ENCODE assay signal across 8 mouse cellular contexts in genomic region chr3:103916205-103916838, GRCm38 (mm10). TPM values are rescaled to one million over a fixed set of nuclear protein-coding genes. Genes with fewer than 3 reads are reported as not detected.
DNase-seq lines count a peak whose midpoint lies in the region; ATAC-seq and TF ChIP-seq lines count a peak whose summit lies in the region.

No protein-coding gene starts in this region.

- dilution Hi-C loops in CH12.LX (cut with MboI; ENCODE audit: extremely low pct_ligation_motif_present, extremely low pct_unique_long_range_greater_than_20kb, low sequenced_read_pairs), result no loop called here

- H3K27me3 ChIP-seq in CH12.LX (replicated peaks), result no peaks in the 10 kb centered on the region
- H3K27me3 ChIP-seq in liver, embryonic 11.5 days (replicated peaks; ENCODE audit: control insufficient read depth, insufficient read depth, low read length), result no peaks in the 10 kb centered on the region
- no peaks in the 10 kb centered on the region for H3K27me3 ChIP-seq in neural tube, embryonic 15.5 days (replicated peaks)

- peak overlapping the region; percentile 89; the same call in 1 of the 2 replicates for H3K4me2 ChIP-seq in CH12.LX (ENCODE audit: insufficient read depth, low read depth, poor library complexity, severe bottlenecking)
- peak overlapping the region; percentile 68 for H3K4me2 ChIP-seq in liver, embryonic 11.5 days
- peak overlapping the region; percentile 70 for H3K4me2 ChIP-seq in neural tube, embryonic 15.5 days

- peak overlapping the region; percentile 94 for H3K9ac ChIP-seq in CH12.LX (ENCODE audit: insufficient read depth, low read depth)
- peak overlapping the region; percentile 46; the same call in 1 of the 2 replicates for H3K9ac ChIP-seq in liver, embryonic 11.5 days (ENCODE audit: low read depth, low read length)
- H3K9ac ChIP-seq in neural tube, embryonic 15.5 days (replicated peaks), result peak overlapping the region; percentile 41

- no peak for TF ChIP-seq CTCF in CH12.LX (conservative IDR thresholded peaks at IDR 0.05 in 1 of 2, IDR thresholded peaks at IDR 0.05 in 1 of 2; ENCODE audit: low read depth in 2 of 2, low read length in 2 of 2)

- H3K4me3 ChIP-seq in CH12.LX (replicated peaks in 1 of 3; ENCODE audit: low read depth in 2 of 3, low read length in 2 of 3, poor library complexity in 1 of 3), result peak overlapping the region; percentile 70 to 93 (median 92)
- H3K4me3 ChIP-seq in liver, embryonic 11.5 days (ENCODE audit: low read depth, low read length), result peak overlapping the region; percentile 98
- peak overlapping the region; percentile 35 for H3K4me3 ChIP-seq in neural tube, embryonic 15.5 days (replicated peaks)

- peak; percentile 52; the same call in 1 of the 2 replicates for TF ChIP-seq POLR2A in CH12.LX (IDR thresholded peaks at IDR 0.05; ENCODE audit: low read depth, low read length)

- peaks cover 2 to 17% of the 10 kb centered on the region in 2 experiments; a peak in 3 of 4 replicates for H3K4me1 ChIP-seq in CH12.LX (ENCODE audit: control insufficient read depth in 1 of 2, insufficient read depth in 2 of 2)
- peaks cover 16% of the 10 kb centered on the region for H3K4me1 ChIP-seq in liver, embryonic 11.5 days (replicated peaks; ENCODE audit: control insufficient read depth, insufficient read depth, low read length)
- peaks cover 16% of the 10 kb centered on the region for H3K4me1 ChIP-seq in neural tube, embryonic 15.5 days

- no peaks in the 10 kb centered on the region for H3K9me3 ChIP-seq in CH12.LX (replicated peaks; ENCODE audit: low read length)
- no peaks in the 10 kb centered on the region for H3K9me3 ChIP-seq in liver, embryonic 11.5 days (ENCODE audit: control insufficient read depth, low read length)
- H3K9me3 ChIP-seq in neural tube, embryonic 15.5 days (replicated peaks), result no peaks in the 10 kb centered on the region

- TF ChIP-seq EP300 in CH12.LX (IDR thresholded peaks at IDR 0.05; ENCODE audit: low read length), result peak; percentile 77

- in situ Hi-C loops in CH12.LX (cut with MboI; ENCODE audit: low pct_ligation_motif_present, low pct_unique_long_range_greater_than_20kb, low sequenced_read_pairs), result no loop called here

- 31% methylated on average over 5 of the region's 5 CpGs for WGBS in liver, embryonic 11.5 days
- 22% methylated on average over 5 of the region's 5 CpGs for WGBS in neural tube, embryonic 15.5 days

- peak; percentile 30 for ATAC-seq in granulocyte monocyte progenitor cell, adult 5-6 weeks (replicated peaks; ENCODE audit: poor library complexity, severe bottlenecking)
- ATAC-seq in liver, embryonic 11.5 days (replicated peaks; ENCODE audit: low FRiP score), result no peak
- no peak for ATAC-seq in neural tube, embryonic 15.5 days (ENCODE audit: low FRiP score)

- peak; percentile 17 to 19 for DNase-seq in adrenal gland, postnatal 36 days
- no peak for DNase-seq in adrenal gland, postnatal 10 days
- peak; percentile 86 for DNase-seq in CH12.LX (ENCODE audit: extremely low read depth)
- DNase-seq in liver, embryonic 11.5 days (ENCODE audit: low spot score), result no peak
- no peak for DNase-seq in ovary, adult 18-20 months (ENCODE audit: low spot score)
- DNase-seq in urinary bladder, postnatal 4 days (ENCODE audit: low spot score in 2 of 2), result no peak

- peaks cover 0 to 15% of the 10 kb centered on the region in 2 experiments for H3K36me3 ChIP-seq in CH12.LX (replicated peaks in 1 of 2; ENCODE audit: control insufficient read depth in 1 of 2, insufficient read depth in 1 of 2, low read length in 1 of 2)
- no peaks in the 10 kb centered on the region for H3K36me3 ChIP-seq in liver, embryonic 11.5 days (ENCODE audit: control insufficient read depth, insufficient read depth, low read length)
- no peaks in the 10 kb centered on the region for H3K36me3 ChIP-seq in neural tube, embryonic 15.5 days

- TF ChIP-seq RAD21 in CH12.LX (IDR thresholded peaks at IDR 0.05; ENCODE audit: low read depth, low read length), result no peak; the same call in 1 of the 2 replicates

- H3K27ac ChIP-seq in CH12.LX (ENCODE audit: insufficient read depth, low read depth), result peak overlapping the region; percentile 41; the same call in 1 of the 2 replicates
- H3K27ac ChIP-seq in liver, embryonic 11.5 days (ENCODE audit: low read depth, low read length), result no peak overlapping the region
- H3K27ac ChIP-seq in neural tube, embryonic 15.5 days (replicated peaks), result no peak overlapping the region

- peaks cover 48% of the 10 kb centered on the region for H3K79me2 ChIP-seq in CH12.LX (replicated peaks; ENCODE audit: control insufficient read depth, extremely low read depth, insufficient read depth, poor library complexity, severe bottlenecking)

TF ChIP-seq in CH12.LX, 34 proteins besides CTCF, POLR2A, EP300 and RAD21:
- TF ChIP-seq USF1 (IDR thresholded peaks at IDR 0.05; ENCODE audit: low read depth, low read length) (no peak), TBP (conservative IDR thresholded peaks at IDR 0.05; ENCODE audit: low read depth, low read length) (peak; percentile 72; the same call in 1 of the 2 replicates), ETS1 (conservative IDR thresholded peaks at IDR 0.05; ENCODE audit: low read depth, low read length) (peak; percentile 62), MAFK (IDR thresholded peaks at IDR 0.05; ENCODE audit: insufficient replicate concordance, low read length) (no peak), GABPA (IDR thresholded peaks at IDR 0.05; ENCODE audit: insufficient replicate concordance, low read depth, low read length) (no peak), MAX (IDR thresholded peaks at IDR 0.05; ENCODE audit: low read length) (peak; percentile 97), ZC3H11A (IDR thresholded peaks at IDR 0.05; ENCODE audit: low read depth, low read length) (no peak), MYC (IDR thresholded peaks at IDR 0.05; ENCODE audit: low read depth, low read length) (peak; percentile 99), MXI1 (IDR thresholded peaks at IDR 0.05; ENCODE audit: low read depth, low read length) (peak; percentile 99), BHLHE40 (IDR thresholded peaks at IDR 0.05; ENCODE audit: low read depth, low read length) (peak; percentile 96), TCF12 (IDR thresholded peaks at IDR 0.05; ENCODE audit: low read depth, low read length) (peak; percentile 34; the same call in 1 of the 2 replicates), RCOR1 (conservative IDR thresholded peaks at IDR 0.05; ENCODE audit: low read depth, low read length) (0 out of 2 replicates have a peak, but pooled peaks have one; percentile 20), IRF4 (IDR thresholded peaks at IDR 0.05; ENCODE audit: low read depth, low read length) (peak; percentile 94), SIN3A (IDR thresholded peaks at IDR 0.05; ENCODE audit: low read length) (peak; percentile 98), USF2 (conservative IDR thresholded peaks at IDR 0.05; ENCODE audit: low read depth, low read length) (no peak; the same call in 1 of the 2 replicates), MEF2A (IDR thresholded peaks at IDR 0.05; ENCODE audit: borderline replicate concordance, low read depth, low read length) (peak; percentile 11; the same call in 1 of the 2 replicates), JUN (IDR thresholded peaks at IDR 0.05; ENCODE audit: insufficient read depth, low read depth, low read length) (no peak), HCFC1 (IDR thresholded peaks at IDR 0.05; ENCODE audit: low read depth, low read length) (peak; percentile 23; the same call in 1 of the 2 replicates), MAZ (IDR thresholded peaks at IDR 0.05; ENCODE audit: low read depth, low read length) (0 out of 2 replicates have a peak, but pooled peaks have one; percentile 30), NELFE (IDR thresholded peaks at IDR 0.05; ENCODE audit: low read depth, low read length) (0 out of 2 replicates have a peak, but pooled peaks have one; percentile 12), ELF1 (IDR thresholded peaks at IDR 0.05; ENCODE audit: low read depth, low read length) (peak; percentile 54)

RNA-seq across cellular contexts. Expression of gene Rsbn1, which starts 2.4 kb away (rescaled TPM):
- 10 to 100 TPM; 16.0 to 18.4 TPM for total RNA-seq in adrenal gland, postnatal 36 days (2021)
- 10 to 100 TPM; 16.0 to 17.7 TPM for total RNA-seq in adrenal gland, postnatal 10 days (2021)
- total RNA-seq in CH12.LX (2012; rRNA removed) (13.0 and 13.4 TPM in 2 replicates), CH12.LX (2014; rRNA removed) (19.6 and 23.5 TPM in 2 replicates)
- polyA plus RNA-seq in CH12.LX (2012; ENCODE audit: insufficient read length, low read depth), result 13.8 and 14.5 TPM in 2 replicates
- total RNA-seq in granulocyte monocyte progenitor cell, adult 5-6 weeks (2014; fragmentation: Nextera tagmentation), result 30.6 and 37.7 TPM in 2 replicates
- 59.6 and 63.9 TPM in 2 replicates for total RNA-seq in granulocyte monocyte progenitor cell, adult 5-6 weeks (2017)
- 11.0 and 11.6 TPM in 2 replicates for polyA plus RNA-seq in liver, embryonic 11.5 days (2014; fragmentation: Nextera tagmentation; extraction: Ambion mirVana)
- polyA plus RNA-seq in neural tube, embryonic 15.5 days (2015; fragmentation: Nextera tagmentation; extraction: Ambion mirVana), result 17.3 and 18.7 TPM in 2 replicates

RNA-seq across cellular contexts. Expression of gene Phtf1, which starts 51.6 kb away (rescaled TPM):
- total RNA-seq in adrenal gland, postnatal 36 days (2021), result 10 to 100 TPM; 18.7 to 20.8 TPM
- 10 to 100 TPM; 16.4 to 19.4 TPM for total RNA-seq in adrenal gland, postnatal 10 days (2021)
- total RNA-seq in CH12.LX (2012; rRNA removed) (21.2 and 27.3 TPM in 2 replicates), CH12.LX (2014; rRNA removed) (37.1 and 42.0 TPM in 2 replicates)
- polyA plus RNA-seq in CH12.LX (2012; ENCODE audit: insufficient read length, low read depth), result 41.2 and 42.4 TPM in 2 replicates
- 13.8 and 17.9 TPM in 2 replicates for total RNA-seq in granulocyte monocyte progenitor cell, adult 5-6 weeks (2014; fragmentation: Nextera tagmentation)
- 26.1 and 33.4 TPM in 2 replicates for total RNA-seq in granulocyte monocyte progenitor cell, adult 5-6 weeks (2017)
- polyA plus RNA-seq in liver, embryonic 11.5 days (2014; fragmentation: Nextera tagmentation; extraction: Ambion mirVana), result 19.7 and 20.8 TPM in 2 replicates
- polyA plus RNA-seq in neural tube, embryonic 15.5 days (2015; fragmentation: Nextera tagmentation; extraction: Ambion mirVana), result 21.8 and 22.8 TPM in 2 replicates

RNA-seq across cellular contexts. Expression of gene Ptpn22, which starts 56.7 kb away (rescaled TPM):
- total RNA-seq in adrenal gland, postnatal 36 days (2021), result 1 to 10 TPM; 1.4 to 1.7 TPM
- 1 to 10 TPM; 2.6 to 3.2 TPM for total RNA-seq in adrenal gland, postnatal 10 days (2021)
- total RNA-seq in CH12.LX (2012; rRNA removed) (21.9 and 26.7 TPM in 2 replicates), CH12.LX (2014; rRNA removed) (46.9 and 49.7 TPM in 2 replicates)
- polyA plus RNA-seq in CH12.LX (2012; ENCODE audit: insufficient read length, low read depth), result 67.9 and 90.9 TPM in 2 replicates
- total RNA-seq in granulocyte monocyte progenitor cell, adult 5-6 weeks (2014; fragmentation: Nextera tagmentation), result 69.0 and 80.1 TPM in 2 replicates
- 42.2 and 65.5 TPM in 2 replicates for total RNA-seq in granulocyte monocyte progenitor cell, adult 5-6 weeks (2017)
- polyA plus RNA-seq in liver, embryonic 11.5 days (2014; fragmentation: Nextera tagmentation; extraction: Ambion mirVana), result 0.96 and 1.7 TPM in 2 replicates
- polyA plus RNA-seq in neural tube, embryonic 15.5 days (2015; fragmentation: Nextera tagmentation; extraction: Ambion mirVana), result 0.33 and 5.6 TPM in 2 replicates

Comparison
In these comparisons a context has a peak if more than half of its experiments do, and no peak if none do; other contexts are left out.
1. DNase-seq: peak in adrenal gland, postnatal 36 days (2 of 2) and CH12.LX (single experiment); none in adrenal gland, postnatal 10 days (single experiment), liver, embryonic 11.5 days (single experiment), ovary, adult 18-20 months (single experiment) and urinary bladder, postnatal 4 days (0 of 2).
2. H3K4me3 ChIP-seq: peak in every context shown above with its lines; median percentile 98 in liver, embryonic 11.5 days; 92 in CH12.LX; 35 in neural tube, embryonic 15.5 days.
3. H3K9ac ChIP-seq: peak in every context shown above with its lines; median percentile 94 in CH12.LX; 46 in liver, embryonic 11.5 days; 41 in neural tube, embryonic 15.5 days.
4. RNA of gene Ptpn22, which starts 56.7 kb away (total RNA-seq): 42.2 to 80.1 TPM in granulocyte monocyte progenitor cell, adult 5-6 weeks and 21.9 to 49.7 TPM in CH12.LX; 2.6 to 3.2 TPM in adrenal gland, postnatal 10 days and 1.4 to 1.7 TPM in adrenal gland, postnatal 36 days; every median in the first group is over 4 times any median in the second.
5. Peak in every context shown above with its lines, with median percentiles within 50 percentile points of each other: H3K4me2 ChIP-seq.